Mouse (Mus musculus): ENCODE data around the gene Stx12.
A peak's percentile ranks its signal among the peaks of the same experiment; 100 is the strongest.
"Not testable (repeated sequence)": the region's sequence is repeated elsewhere in the genome, so short reads cannot be mapped to it uniquely, and the experiment has no call there.

The Stx12 gene

DNA sequence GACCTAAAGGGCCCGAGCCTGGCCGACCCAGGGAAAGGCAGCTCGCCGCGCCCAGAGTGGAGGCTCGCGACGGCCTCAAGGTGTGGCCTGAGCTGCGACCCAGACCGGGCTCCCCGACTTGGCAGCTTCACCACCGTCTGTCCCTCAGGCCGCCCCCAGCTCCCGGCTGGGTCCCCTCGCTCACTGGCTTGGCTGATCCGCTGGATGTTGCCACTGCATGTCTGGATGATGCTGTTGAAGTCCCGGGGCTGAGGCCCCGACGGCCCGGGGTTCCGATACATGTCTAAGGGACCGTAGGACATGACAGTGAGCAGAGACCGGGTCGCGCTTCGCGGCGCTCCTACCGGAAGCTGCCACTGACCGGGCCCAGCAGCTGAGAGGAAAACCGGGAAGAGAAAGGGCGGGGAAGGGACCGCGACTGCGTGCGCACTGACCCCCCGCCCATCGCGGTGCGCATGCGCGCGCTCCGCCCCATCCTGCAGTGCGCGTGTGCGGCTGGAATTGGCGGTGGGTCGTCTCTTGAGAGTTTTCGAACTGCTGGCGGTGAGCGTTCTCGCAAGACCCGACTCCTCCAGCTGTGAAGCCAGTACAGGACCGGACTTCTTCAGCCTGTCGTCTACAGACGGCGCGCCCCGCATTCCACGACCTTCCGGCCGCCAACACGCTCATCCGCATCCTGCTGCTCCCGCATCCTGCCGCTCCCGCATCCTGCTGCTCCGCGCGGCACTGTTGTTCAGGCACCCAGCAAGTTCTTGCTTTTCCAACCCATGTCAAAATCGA lies at the start of gene Stx12:
Gene Stx12, minus strand, starts transcription at position 446 of the 780 bp plus-strand sequence.
- peak; percentile 91 for DNase-seq (ENCODE audit: extremely low spot score, low spot score)

DNA sequence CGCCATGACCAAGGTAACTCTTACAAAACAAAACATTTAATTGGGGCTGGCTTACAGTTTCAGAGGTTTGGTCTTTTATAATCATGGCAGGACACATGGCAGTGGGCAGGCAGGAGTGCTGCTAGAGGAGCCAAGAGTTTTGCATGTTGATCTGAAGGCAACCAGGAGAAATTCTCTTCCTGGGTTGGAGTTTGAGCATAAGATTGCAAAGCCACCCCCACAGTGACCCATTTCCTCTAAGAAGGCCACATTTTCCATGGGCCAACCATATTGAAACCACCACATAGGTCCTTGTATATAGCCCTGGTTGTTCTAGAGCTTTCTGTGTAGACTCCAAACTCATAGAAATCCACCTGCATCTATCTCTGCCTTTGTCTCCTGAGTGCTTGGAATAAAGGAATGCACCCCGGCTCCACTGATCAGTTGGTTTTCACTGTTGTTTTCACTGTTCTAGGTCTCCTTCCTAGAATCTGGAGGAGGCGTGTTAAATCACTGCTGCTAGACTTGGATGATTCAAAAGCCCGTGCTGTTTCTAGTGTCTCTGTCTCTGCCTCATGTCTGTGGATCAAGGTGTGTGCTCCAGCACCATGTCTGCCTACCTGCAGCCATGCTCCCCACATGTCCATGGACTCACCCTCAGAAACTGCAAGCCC lies 48.6 kb upstream of the Stx12 start:
- no peak for DNase-seq (ENCODE audit: extremely low spot score, low spot score)

DNA sequence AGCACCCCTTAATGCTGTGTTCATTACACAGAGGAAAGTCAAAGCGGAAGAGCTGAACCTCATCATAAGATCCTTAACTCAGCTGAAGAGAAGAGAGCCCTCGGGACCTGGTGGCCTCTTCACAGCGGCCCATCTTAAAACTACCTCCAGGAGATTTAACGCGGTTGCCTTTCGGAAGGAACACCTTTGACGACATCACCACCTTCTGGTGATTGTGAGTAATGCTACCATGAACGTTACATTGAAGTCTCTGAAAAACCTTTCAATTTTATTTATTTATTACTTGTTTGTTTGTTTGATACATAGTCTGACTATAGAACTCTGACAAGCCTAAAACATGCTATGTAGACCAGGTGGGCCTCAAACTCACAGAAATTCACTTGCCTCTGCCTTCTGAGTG lies 46.5 kb upstream of the Stx12 start:
- no peak for DNase-seq (ENCODE audit: extremely low spot score, low spot score)

DNA sequence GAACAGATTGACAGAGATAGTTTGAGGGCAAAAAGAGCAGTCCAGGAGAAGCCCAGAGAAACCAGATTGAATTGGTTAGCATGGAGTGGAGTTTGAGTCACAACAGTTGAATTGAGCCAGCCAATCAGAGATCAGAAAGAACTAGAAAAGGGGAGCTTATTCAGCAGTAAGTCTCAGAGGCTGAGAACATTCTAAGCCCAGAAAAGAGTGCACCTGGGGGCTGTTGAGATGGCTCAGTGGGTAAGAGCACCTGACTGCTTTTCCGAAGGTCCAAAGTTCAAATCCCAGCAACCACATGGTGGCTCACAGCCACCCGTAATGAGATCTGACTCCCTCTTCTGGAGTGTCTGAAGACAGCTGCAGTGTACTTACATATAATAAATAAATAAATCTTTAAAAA lies 42.2 kb upstream of the Stx12 start:
- DNase-seq (ENCODE audit: extremely low spot score, low spot score): not testable (repeated sequence)

DNA sequence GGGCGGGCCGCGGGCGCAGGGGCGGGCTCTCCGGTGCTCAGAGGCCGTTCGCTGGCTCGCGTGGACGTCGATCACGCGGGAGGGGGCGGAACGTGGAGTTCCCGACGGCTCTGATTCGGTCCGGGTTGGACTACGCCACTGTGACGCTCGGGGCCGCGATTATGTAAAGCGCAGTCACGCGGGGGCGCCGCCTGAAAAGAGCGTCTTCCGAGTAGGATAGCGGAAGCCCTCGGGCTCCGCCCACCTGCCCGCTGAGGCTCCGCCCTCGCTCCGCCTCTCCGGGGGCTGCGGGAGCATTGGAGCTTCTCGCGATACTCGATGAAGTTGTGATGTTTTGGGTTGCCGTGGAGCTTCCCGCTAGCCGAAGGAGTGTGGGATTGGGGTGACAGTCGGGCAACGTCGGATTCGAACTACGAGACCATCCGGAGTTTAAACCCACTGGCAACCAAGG lies 38.3 kb upstream of the Stx12 start, which contains the start of gene Fam76a:
Gene Fam76a, minus strand, starts transcription at position 1 of the 451 bp plus-strand sequence.
- peak; percentile 99 for DNase-seq (ENCODE audit: extremely low spot score, low spot score)

DNA sequence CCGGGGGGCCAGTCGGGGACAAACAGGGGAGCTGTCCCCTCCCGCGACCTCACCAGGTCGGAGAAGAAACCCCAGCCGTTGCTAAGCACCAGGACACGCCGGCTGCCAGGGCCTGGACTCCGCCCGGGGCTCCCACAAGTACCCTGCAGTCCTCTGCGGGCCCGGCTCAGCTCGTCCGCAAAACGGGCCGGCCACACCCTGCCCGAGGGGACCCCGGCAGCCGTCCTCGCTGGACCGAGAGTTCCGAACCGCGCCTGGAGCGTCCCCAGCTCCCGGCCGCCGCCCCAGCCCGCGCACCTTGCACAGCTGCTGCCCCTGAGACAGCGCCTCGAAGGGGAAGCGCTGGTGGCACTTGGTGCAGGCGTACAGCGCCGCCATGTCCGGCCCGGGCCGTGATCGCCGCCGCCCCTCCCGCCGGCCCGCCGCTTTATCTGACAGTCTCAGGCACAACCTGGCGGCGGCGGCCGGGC lies 37.8 kb upstream of the Stx12 start:
- no peak for DNase-seq (ENCODE audit: extremely low spot score, low spot score)

DNA sequence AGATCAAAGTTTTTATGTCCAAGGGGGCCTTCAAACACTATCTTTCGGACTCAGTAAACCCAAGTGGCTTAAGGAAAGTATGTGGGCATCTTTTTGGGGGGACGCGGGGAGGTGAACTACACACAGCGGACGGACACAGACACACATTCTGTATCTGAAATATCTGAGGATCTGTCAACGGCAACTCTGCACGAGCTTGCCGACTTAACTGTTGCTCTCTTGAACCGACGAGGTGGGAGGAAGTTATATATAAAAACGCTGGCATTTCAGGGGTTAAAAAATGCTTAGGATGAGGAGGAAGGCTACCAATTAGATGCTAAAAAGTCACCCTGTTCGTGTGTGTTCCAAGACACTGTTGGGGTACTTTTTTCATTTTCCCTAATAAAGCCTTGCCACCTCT lies 37.2 kb upstream of the Stx12 start:
- DNase-seq (ENCODE audit: extremely low spot score, low spot score): no peak

DNA sequence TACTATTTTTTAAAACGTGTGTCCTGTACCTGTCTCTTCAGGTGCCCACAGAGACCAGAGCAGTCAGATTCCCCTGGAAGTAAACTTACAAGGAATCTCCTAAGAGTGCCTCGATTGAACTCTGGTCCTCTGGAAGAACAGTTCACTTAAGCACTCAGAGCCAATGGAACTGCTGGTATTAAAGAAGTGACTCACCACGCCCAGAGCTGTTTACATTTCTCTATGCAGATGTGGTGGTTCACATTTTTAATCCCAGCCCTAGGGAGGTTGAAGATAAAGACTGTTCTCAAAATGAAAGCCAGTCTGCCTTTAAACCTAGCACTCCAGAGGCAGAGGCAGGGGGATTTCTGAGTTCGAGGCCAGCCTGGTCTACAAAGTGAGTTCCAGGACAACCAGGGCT lies 35.9 kb upstream of the Stx12 start:
- DNase-seq (ENCODE audit: extremely low spot score, low spot score): no peak

DNA sequence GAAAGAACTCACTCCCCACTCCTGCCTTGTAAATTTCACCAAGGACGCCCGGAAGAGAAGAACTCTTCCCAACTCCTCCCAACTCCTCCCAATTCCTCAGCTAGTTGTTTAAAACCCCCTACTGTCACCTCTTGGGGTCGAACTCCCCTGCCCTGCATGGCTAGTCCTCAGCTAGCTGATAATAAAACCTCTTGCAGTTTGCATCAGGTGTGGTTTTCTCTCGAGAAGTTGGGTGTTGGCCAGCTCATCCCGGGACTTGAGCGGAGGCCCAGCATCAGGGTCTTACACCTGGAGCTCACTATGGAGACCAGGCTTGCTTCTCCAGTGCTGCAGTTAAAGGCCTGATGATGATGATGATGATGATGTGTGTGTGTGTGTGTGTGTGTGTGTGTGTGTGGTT lies 34.2 kb upstream of the Stx12 start:
- DNase-seq (ENCODE audit: extremely low spot score, low spot score): not testable (repeated sequence)

DNA sequence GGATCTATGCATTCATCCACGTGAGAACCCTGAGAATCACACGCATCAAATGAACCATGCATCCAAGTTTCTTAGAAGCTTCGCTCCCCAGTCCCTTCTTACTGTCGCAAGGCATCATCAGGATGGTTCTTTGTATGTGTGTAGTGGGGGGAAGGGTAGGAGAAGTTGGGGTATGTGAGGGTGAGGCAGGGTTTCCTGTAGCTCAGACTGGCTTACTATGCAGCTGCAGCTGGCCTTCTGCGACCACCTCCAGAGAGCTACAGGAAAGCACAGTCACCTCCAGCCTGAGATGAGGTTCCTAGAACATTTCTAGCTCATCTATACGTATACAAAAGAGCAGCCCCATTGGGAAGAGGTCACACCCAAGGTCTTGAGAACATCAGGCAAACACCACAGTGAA lies 27.8 kb upstream of the Stx12 start:
- DNase-seq (ENCODE audit: extremely low spot score, low spot score): no peak

DNA sequence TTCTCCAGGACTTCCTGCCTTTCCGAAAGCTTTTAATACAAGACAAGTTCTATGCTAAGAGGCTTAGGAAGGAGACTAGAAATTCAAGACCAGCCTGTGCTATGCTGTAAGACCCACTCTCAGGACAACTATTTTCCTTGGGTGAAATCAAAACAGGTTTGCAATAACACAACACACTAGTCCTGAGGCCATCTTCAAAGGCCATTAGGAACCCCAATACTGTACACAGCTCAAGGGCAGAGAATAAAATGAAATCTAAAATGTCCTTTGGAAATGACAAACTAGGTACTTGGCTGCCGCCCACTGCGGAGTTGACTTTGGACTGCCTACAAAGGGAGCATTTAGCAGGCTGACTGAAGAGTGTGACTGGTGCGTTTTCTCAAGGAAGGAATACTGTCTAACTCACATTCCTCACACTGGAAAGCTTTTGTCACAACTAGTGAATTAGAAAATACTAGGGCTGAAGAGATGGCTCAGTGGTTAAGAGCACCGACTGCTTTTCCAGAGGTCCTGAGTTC lies 21.6 kb upstream of the Stx12 start:
- DNase-seq (ENCODE audit: extremely low spot score, low spot score): no peak

DNA sequence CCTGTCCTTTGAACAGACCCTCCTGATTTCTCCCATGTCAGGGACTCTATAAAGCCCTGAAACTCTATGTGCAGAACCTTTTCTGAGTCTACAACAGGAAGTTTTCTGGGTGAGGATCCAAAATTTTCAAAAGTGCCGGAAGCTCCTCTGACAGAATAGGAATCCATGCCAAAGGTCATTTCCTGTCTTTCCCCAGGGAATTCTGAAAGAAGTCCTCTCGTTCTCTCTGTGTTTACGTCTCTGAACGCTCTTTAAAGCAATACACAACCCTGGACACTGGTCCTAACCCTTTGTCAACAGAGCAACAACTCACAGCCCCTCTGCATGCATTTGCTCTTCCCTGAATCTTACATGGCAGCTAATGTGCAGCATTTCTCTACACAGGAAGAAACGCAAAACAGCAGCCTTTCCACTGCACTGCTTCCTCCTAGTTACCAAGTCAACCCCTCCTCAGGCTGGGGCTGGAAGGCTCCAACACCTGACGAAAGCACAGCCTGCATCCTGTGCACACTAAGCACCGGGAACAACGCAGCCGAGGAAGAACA lies 20.5 kb upstream of the Stx12 start:
- DNase-seq (ENCODE audit: extremely low spot score, low spot score): no peak

DNA sequence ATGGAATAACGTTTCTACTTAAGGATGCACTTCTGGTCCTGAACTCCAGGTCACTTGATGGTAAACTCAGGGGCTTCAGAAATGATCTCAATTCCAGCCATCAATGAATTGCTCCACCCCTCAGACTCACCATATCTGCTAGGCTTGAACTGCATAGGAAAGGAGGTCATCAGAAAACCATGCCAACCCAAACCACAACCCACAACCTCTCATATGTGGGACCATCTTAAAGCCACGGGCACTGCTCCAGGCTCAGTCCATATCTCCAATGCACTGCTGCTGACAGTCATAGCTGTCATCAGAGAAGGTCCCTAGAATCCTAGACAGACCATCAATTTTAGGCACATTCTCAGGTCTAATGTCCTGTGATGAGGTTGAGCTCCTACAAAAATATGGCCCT lies 19.8 kb upstream of the Stx12 start:
- DNase-seq (ENCODE audit: extremely low spot score, low spot score): no peak

DNA sequence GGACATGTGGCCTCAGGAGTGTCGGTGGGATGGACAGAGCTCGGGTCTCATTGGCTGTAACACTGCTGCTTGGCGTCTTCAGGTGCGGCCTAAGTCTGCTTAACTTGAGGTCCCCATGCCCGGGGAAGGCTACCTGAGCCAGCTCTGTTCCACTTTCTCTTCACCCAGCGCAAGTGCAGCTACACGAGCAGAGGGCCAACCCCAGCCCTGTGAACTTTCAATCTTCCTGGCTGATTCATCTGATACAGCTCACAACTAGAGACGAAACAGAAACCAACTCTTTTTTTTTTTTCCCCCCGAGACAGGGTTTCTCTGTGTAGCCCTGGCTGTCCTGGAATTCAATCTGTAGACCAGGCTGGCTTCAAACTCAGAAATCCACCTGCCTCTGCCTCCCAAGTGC lies 13.9 kb upstream of the Stx12 start:
- DNase-seq (ENCODE audit: extremely low spot score, low spot score): no peak

DNA sequence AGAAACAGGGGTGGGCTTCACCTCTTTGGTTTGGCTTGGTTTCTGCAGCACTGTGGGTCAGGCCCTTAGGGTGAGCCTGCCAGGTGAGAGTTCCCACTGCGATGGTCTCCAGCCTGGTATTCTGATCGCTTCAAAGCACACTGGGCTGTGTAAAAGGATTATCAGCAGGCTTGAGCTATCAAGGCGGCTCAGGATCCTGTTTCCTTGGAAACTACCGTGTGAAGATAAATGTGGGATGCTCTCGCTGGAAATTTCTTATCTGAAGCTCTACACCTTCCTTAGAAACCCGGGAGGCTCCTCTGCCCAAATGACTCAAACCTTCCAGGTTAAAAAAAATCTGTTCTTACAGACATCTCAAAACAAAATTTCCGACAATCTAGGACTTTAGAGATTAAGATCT lies 10.1 kb upstream of the Stx12 start:
- no peak for DNase-seq (ENCODE audit: extremely low spot score, low spot score)

DNA sequence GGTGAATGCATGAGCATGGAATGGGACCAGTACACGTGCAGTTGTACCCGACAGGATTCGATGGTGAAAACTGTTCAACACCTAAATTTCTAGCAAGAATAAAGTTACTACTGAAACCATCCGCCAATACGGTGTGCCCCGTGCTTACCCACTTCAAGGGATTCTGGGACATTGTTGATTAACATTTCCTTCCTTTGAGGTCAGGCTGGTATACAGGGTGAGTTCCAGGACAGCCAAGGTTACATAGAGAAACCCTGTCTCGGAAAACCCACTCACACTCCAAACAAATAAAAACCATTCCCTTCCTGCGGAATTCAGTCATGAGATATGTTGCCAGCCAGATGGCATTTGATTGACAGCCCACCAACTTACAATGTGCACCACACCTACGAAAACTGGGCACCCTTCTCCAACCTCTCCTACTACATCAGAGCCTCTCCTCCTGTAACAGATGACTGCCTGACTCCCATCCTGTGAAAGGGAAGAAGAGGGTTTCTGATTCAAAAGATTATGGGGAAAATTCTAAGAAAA lies 600 bp upstream of the Stx12 start:
- no peak for DNase-seq (ENCODE audit: extremely low spot score, low spot score)

DNA sequence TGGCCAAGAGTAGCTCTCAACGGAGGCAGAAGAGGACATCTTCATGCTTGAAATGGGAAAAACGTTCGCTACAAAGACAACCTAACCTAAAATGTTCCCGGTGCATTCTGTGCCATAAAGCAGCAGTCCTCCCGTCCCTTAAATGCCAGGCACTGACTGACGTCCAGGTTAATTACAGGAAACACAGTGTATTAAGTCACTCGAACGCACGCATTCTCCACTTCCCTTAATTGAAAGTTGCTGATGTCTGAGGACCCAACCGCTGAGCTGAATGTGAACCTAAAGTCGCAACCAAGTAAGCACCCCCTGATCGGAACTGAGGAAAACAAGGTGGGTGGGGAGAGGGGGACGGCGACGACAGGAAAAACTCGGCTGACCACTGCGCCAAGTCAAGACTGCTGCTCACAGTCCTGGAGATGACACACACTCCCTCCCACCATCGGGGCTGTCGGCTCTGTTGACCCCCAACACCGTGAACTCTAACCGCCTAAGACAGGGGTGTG lies 697 bp downstream of the Stx12 start:
- DNase-seq (ENCODE audit: extremely low spot score, low spot score): peak; percentile 16

DNA sequence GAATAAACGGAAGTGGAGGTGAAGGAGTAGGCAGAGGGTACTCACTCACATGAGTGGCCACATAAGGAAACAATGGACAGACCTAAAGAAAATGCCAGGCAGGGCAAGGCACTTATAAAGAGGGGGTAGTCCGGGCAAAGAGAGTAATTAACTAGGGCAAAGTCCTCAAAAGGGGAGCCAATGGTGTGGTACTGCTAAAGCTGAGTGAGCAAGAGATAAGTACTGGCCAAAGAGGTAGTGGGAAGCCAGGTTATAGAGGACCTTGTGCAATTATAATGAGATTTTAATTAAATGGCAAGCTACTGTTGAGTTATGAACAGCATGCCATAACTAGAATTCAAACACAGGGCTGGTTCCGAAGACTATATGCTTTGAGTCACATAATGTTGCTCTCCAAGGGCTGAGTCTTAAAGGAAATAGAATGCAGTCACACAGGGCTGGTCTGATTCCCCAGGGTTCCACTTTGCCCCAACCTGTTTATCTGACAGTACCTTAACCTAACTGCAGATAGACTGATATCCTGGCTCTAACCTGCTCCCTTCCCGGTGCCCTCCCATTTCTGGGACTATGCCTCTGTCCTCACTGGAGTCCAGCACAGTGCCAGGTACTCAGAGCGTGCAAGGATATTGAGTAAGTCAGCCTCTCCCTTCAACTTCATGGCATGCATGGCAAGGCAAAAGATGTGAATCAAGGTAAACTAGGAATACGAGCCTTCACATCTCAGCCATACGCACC lies 9.8 kb downstream of the Stx12 start:
- DNase-seq (ENCODE audit: extremely low spot score, low spot score): no peak

DNA sequence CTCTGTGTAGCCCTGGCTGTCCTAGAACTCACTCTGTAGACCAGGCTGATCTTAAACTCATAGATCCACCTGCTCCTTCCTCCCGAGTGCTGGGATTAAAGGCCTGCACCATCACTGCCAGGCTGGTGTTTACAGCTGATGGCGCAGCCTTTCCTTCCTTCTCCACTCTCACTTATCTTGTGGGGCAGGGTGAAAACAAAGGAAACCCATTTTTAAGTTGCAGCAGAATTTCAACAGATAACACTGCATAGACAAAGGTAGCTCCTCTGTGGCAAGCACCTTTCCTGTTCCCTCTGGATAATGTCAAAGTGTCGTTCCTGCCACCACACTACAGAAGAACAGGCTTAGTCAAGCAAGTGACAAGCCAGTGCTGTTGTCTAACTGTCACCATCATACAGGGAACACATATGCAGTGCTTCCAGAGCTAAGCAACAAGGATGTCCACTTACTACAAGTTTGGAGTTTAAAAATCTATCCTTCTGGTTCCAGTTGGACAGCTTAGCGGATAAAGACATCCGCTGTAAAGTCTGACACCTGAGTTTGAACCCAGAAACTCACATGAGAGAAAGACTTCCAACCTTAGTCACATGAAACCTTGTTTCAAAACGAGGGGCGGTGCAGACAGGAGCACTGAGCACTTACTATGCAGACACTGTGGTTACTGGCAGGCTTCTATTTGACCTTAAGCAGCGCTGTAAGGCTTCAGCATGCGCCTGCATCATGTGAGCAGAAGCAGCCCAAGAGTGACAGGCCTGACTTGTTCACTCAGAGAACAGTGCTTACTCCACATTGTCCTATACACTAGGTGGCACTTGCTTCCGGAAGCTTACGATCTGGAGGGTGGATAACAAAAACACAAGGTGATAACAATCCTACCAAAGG lies 10.6 kb downstream of the Stx12 start:
- DNase-seq (ENCODE audit: extremely low spot score, low spot score): no peak

DNA sequence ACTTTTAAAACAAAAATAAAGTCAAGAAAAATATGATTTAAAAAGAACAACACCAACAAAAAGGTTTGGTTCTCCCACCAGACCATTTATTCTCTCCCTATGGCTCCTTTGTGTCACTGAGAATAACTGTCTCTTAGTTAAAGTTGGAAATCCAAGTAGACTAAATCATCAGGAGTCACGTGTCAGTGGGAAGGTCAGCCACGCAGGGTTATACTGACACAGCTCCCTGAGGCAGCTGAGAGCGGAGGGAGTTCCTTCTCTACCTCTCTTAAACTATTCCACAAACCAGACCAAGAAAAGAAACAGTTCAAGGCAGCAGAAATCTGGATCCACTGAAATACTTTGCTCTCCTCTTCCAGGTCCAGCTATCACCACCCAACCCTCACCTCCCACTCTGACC lies 13.2 kb downstream of the Stx12 start:
- no peak for DNase-seq (ENCODE audit: extremely low spot score, low spot score)

All from neural tube, embryonic 10.5 days (tissue).